24 mouse cellular contexts compared by ENCODE assay signal in genomic region chr11:19941978-19942377, GRCm38 (mm10). TPM values are rescaled to one million over a fixed set of nuclear protein-coding genes. Genes with fewer than 3 reads are reported as not detected.
DNase-seq lines count a peak whose midpoint lies in the region; ATAC-seq and TF ChIP-seq lines count a peak whose summit lies in the region.
"Had no signal": no experiment of that assay in that cellular context is flagged by ENCODE, and none has a peak within 500 bp of the region (broad histone marks: within the 10 kb centered on the region; RNA-seq: fewer than 3 reads in every experiment).

No protein-coding gene starts in this region.

- peak overlapping the region; percentile 78 for H3K27ac ChIP-seq in layer of hippocampus, adult 2 months
- peak overlapping the region; percentile 88 for H3K27ac ChIP-seq in intestine, postnatal 0 days (ENCODE audit: low read depth, low read length)
- peak overlapping the region; percentile 25; the same call in 1 of the 2 replicates for H3K27ac ChIP-seq in stomach, embryonic 16.5 days (ENCODE audit: low read length)
- no peak overlapping the region for H3K27ac ChIP-seq in kidney, adult 2 months (ENCODE audit: insufficient read depth, low read depth, low read length)
- H3K27ac ChIP-seq: heart, adult 2 months; hindbrain, embryonic 14.5 days; midbrain, embryonic 12.5 days; neural tube, embryonic 12.5 days had no signal

- H3K4me1 ChIP-seq in intestine, postnatal 0 days (replicated peaks; ENCODE audit: control insufficient read depth, insufficient read depth, low read length) = peaks cover 13% of the 10 kb centered on the region; the same call in 1 of the 2 replicates
- peaks cover 25% of the 10 kb centered on the region for H3K4me1 ChIP-seq in stomach, embryonic 16.5 days (ENCODE audit: control insufficient read depth, insufficient read depth, low read length)
- H3K4me1 ChIP-seq in kidney, adult 2 months (ENCODE audit: control insufficient read depth, insufficient read depth, low read length) = peaks cover 25% of the 10 kb centered on the region; the same call in 1 of the 2 replicates

- no peak for TF ChIP-seq CTCF in layer of hippocampus, adult 2 months (conservative IDR thresholded peaks at IDR 0.05)
- no peak for TF ChIP-seq CTCF in intestine, postnatal 0 days (IDR thresholded peaks at IDR 0.05; ENCODE audit: low read depth)
- TF ChIP-seq CTCF in kidney, adult 2 months (conservative IDR thresholded peaks at IDR 0.05; ENCODE audit: insufficient read depth, insufficient read length, low read depth, low read length) = no peak

- no peak overlapping the region for H3K4me3 ChIP-seq in layer of hippocampus, adult 2 months
- H3K4me3 ChIP-seq in intestine, postnatal 0 days (ENCODE audit: low read depth, low read length) = no peak overlapping the region
- no peak overlapping the region for H3K4me3 ChIP-seq in stomach, embryonic 16.5 days (replicated peaks; ENCODE audit: low read length)
- no peak overlapping the region for H3K4me3 ChIP-seq in kidney, adult 2 months (ENCODE audit: insufficient read depth, low read depth, low read length)
- H3K4me3 ChIP-seq: erythroblast, embryonic 14.5 days; heart, adult 2 months; heart, embryonic 12.5 days; megakaryocyte, embryonic 14.5 days; midbrain, embryonic 12.5 days; myocyte; neural tube, embryonic 12.5 days had no signal

- H3K9me3 ChIP-seq in intestine, postnatal 0 days (ENCODE audit: control insufficient read depth) = no peaks in the 10 kb centered on the region
- H3K9me3 ChIP-seq in stomach, embryonic 16.5 days (replicated peaks; ENCODE audit: control insufficient read depth, low read length) = no peaks in the 10 kb centered on the region
- H3K9me3 ChIP-seq: heart, embryonic 12.5 days; midbrain, embryonic 12.5 days; neural tube, embryonic 12.5 days had no signal

- no peak for TF ChIP-seq POLR2A in kidney, adult 2 months (IDR thresholded peaks at IDR 0.05; ENCODE audit: low read depth, low read length)

- DNase-seq in cerebellum, adult 11-12 months = peak; percentile 60
- no peak for DNase-seq in cerebellum, postnatal 14 days
- DNase-seq in layer of hippocampus, adult 2 months (ENCODE audit: low spot score in 2 of 2) = no peak
- DNase-seq in layer of hippocampus, postnatal 10 days (ENCODE audit: low spot score in 2 of 2) = no peak
- DNase-seq in kidney, adult 2 months = no peak
- no peak for DNase-seq in layer of hippocampus, adult 9-10 months (ENCODE audit: low spot score)
- DNase-seq: adrenal gland, adult 8-10 months; cerebellum, adult 9-11 months; gastrocnemius, postnatal 36 days; heart, adult 2 months; kidney, postnatal 14 days; lung, postnatal 4 days; thymus, postnatal 4 days had no signal

- no peak overlapping the region for H3K4me2 ChIP-seq in intestine, postnatal 0 days (replicated peaks; ENCODE audit: low read depth)
- H3K4me2 ChIP-seq in stomach, embryonic 16.5 days (ENCODE audit: low read depth, low read length) = no peak overlapping the region
- H3K4me2 ChIP-seq: heart, embryonic 12.5 days; hindbrain, embryonic 14.5 days; midbrain, embryonic 12.5 days; neural tube, embryonic 12.5 days had no signal

- no peak overlapping the region for H3K9ac ChIP-seq in intestine, postnatal 0 days (ENCODE audit: low read depth, low read length)
- 0 out of 2 replicates have a peak overlapping the region, but pooled peaks have one; percentile 17 for H3K9ac ChIP-seq in stomach, embryonic 16.5 days (ENCODE audit: low read length)
- H3K9ac ChIP-seq: heart, embryonic 12.5 days; hindbrain, embryonic 14.5 days; midbrain, embryonic 12.5 days; neural tube, embryonic 12.5 days had no signal

- WGBS in intestine, postnatal 0 days = 41% methylated on average over 4 of the region's 4 CpGs
- WGBS in stomach, embryonic 16.5 days = 69% methylated on average over 4 of the region's 4 CpGs
- WGBS in kidney, adult 2 months = 53% methylated on average over 4 of the region's 4 CpGs

- H3K27me3 ChIP-seq in intestine, postnatal 0 days (replicated peaks; ENCODE audit: control insufficient read depth, insufficient read depth, low read length) = no peaks in the 10 kb centered on the region
- no peaks in the 10 kb centered on the region for H3K27me3 ChIP-seq in stomach, embryonic 16.5 days (ENCODE audit: control insufficient read depth, insufficient read depth, low read length)
- no peaks in the 10 kb centered on the region for H3K27me3 ChIP-seq in kidney, adult 2 months (replicated peaks; ENCODE audit: control insufficient read depth, insufficient read depth, low read length)
- H3K27me3 ChIP-seq: CH12.LX; heart, embryonic 12.5 days; megakaryocyte, embryonic 14.5 days; midbrain, embryonic 12.5 days; neural tube, embryonic 12.5 days had no signal

- ATAC-seq in intestine, postnatal 0 days = peak; percentile 67
- peak; percentile 34; the same call in 1 of the 2 replicates for ATAC-seq in stomach, embryonic 16.5 days (ENCODE audit: insufficient read depth, low FRiP score)
- ATAC-seq: activated CD4-positive, CD25-positive, alpha-beta regulatory T cell, adult 4 months had no signal

- H3K36me3 ChIP-seq in intestine, postnatal 0 days (ENCODE audit: control insufficient read depth, insufficient read depth) = 0 out of 2 replicates have a peak, but pooled peaks cover 9% of the 10 kb centered on the region
- H3K36me3 ChIP-seq in stomach, embryonic 16.5 days (ENCODE audit: control insufficient read depth, insufficient read depth, low read length) = peaks cover 6% of the 10 kb centered on the region; the same call in 1 of the 2 replicates
- no peaks in the 10 kb centered on the region for H3K36me3 ChIP-seq in kidney, adult 2 months (ENCODE audit: control insufficient read depth, insufficient read depth, low read length)

RNA-seq across cellular contexts. Expression of gene Spred2, which starts 17.8 kb away (rescaled TPM):
- total RNA-seq in layer of hippocampus, adult 2 months (2021) = 10 to 100 TPM; 88.2 to 89.4 TPM
- 10 to 100 TPM; 79.2 to 82.6 TPM for total RNA-seq in layer of hippocampus, postnatal 10 days (2021)
- polyA plus RNA-seq in intestine, postnatal 0 days (2015; fragmentation: Nextera tagmentation; extraction: Ambion mirVana) = 5.6 and 5.7 TPM in 2 replicates
- polyA plus RNA-seq in stomach, embryonic 16.5 days (2015; fragmentation: Nextera tagmentation; extraction: Ambion mirVana) = 5.0 TPM in 2 replicates
- polyA plus RNA-seq in kidney, adult 2 months (2012; rRNA removed) = 20.0 and 21.2 TPM in 2 replicates
